Mouse (Mus musculus) megakaryocyte, adult 5-6 weeks (primary cell): ENCODE measurements around the gene Gad2. TPM values are rescaled to one million over a fixed set of nuclear protein-coding genes. Genes with fewer than 3 reads are reported as not detected.

Experiments
- ATAC-seq: 2 replicates; pipeline ENCODE4 v1.8.0; 2016; ENCODE audit warnings: mild to moderate bottlenecking, inconsistent platforms; ENCODE audit not compliant: poor library complexity, severe bottlenecking
- total RNA-seq, 2 experiments: library from RNA; stranded (forward) in 1 of 2; stranded (reverse) in 1 of 2; fragments of 153-499, 151-499 nt in 1 of 2; fragments of 221-1000, 200-1000 nt in 1 of 2; gene quantifications; 2 replicates each; pipeline versions ENCODE4 v1.2.3 to v1.2.4; 2015 to 2017

Gad2 gene
- total RNA-seq (2015): not detected in 2 replicates
- not detected in 2 replicates for total RNA-seq (2017)

- no peak for ATAC-seq
These were observed at the start of gene Gad2 for GRCm38 (mm10) chr2:22621828-22622731. TSS of gene Gad2 (plus strand) at chr2:22622205.

DNA sequence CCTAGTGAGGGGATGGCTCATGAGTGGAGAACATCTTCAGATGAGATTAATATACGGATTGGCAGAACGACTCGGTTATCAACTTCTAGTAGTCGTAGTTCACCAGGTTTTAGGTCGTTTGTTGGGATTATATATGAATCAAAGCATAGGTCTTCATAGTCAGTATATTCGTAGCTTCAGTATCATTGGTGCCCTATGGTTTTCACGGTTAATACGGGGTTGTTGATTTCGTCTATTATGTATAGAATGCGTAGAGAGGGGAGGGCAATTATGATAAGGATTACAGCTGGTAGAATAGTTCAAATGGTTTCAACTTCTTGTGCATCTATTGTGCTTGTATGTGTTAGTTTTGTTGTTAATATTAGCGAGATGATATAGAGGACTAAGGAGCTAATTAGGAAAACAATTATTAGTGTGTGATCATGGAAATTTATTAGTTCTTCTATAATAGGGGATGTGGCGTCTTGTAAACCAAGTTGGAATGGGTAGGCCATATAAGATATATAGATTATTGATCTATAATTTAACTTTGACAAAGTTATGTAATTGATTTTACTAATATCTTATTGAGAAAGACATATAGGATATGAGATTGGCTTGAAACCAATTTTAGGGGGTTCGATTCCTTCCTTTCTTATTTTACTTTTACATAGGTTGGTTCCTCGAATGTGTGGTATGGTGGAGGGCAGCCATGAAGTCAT, 34.4 kb upstream of the Gad2 start:
- ATAC-seq: peak; percentile 53

- ATAC-seq: peak; percentile 3
These were observed 33.8 kb upstream of the Gad2 start for GRCm38 (mm10) chr2:22588170-22588541.

DNA sequence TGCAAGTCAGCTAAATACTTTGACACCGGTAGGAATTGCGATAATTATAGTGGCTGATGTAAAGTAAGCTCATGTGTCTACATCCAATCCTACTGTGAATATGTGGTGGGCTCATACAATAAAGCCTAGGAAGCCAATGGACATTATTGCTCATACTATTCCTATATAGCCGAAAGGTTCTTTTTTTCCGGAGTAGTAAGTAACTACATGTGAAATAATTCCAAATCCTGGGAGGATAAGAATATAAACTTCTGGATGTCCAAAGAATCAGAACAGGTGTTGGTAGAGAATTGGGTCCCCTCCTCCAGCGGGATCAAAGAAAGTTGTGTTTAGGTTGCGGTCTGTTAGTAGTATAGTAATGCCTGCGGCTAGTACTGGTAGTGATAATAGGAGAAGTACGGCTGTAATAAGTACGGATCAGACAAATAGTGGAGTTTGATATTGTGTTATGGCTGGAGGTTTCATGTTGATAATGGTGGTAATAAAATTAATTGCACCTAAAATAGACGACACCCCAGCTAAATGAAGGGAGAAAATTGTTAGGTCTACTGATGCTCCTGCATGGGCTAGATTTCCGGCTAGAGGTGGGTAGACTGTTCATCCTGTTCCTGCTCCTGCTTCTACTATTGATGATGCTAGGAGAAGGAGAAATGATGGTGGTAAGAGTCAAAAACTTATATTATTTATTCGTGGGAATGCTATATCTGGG, 33.2 kb upstream of the Gad2 start:
- ATAC-seq: peak; percentile 45

DNA sequence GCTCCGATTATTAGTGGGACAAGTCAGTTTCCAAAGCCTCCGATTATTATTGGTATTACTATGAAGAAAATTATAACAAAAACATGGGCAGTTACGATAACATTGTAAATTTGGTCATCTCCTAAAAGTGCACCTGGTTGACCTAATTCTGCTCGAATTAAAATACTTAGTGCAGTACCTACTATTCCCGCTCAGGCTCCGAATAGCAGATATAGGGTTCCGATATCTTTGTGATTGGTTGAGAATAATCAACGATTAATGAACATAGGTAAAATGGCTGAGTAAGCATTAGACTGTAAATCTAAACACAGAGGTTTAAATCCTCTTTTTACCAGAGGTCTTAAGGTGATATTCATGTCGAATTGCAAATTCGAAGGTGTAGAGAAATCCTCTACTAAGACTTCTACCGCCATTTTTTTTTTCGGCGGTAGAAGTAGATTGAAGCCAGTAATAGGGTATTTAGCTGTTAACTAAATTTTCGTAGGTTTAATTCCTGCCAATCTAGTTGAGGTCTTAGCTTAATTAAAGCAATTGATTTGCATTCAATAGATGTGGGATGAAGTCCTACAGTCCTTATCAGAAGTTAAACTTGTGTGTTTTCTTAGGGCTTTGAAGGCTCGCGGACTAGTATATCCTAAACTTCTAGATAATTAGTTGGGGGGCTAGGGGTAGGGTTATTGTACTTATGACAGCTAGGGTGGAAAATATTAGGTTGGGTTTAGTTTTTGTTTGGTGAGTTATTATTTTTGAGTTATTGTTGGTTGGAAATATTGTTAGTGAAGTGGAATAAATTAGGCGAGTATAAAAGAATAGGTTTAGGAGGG, 32.4 kb upstream of the Gad2 start:
- ATAC-seq: peak; percentile 49

DNA sequence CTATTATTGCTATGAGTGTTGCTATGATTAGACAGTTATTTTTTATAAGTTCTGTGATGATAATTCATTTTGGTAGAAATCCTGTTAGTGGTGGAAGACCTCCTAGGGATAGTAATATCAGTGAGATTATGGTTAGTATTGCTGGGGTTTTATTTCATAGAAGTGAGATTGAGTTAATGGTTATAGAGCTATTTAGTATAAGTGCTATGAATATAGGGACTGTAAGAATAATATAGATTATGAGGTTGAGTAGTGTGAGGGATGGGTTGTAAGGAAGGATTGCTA, 31.9 kb upstream of the Gad2 start:
- no peak for ATAC-seq

DNA sequence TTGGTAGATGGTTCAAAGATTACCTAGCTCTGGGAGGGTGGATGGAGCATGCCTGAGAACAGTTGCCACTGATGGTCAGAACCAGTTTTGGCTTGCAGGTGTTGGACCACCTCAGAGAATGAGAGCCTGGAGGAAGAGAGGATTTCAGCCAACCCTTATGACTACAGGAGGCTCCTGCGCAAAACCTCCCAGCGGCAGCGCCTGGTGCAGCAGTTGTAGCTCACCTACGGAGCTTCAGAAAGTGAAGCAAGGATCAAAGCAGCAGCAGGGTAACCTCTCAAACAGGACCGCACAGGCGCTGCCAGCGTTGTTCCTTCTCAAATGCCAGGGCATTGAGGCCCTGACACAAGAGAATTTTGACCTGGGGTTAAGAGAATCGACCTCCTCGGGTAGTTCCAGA, 4.1 kb upstream of the Gad2 start:
- ATAC-seq: no peak

- no peak for ATAC-seq
These were observed 2.6 kb upstream of the Gad2 start for GRCm38 (mm10) chr2:22619416-22619815.

- no peak for ATAC-seq
These were observed 2.0 kb upstream of the Gad2 start for GRCm38 (mm10) chr2:22620030-22620429.

DNA sequence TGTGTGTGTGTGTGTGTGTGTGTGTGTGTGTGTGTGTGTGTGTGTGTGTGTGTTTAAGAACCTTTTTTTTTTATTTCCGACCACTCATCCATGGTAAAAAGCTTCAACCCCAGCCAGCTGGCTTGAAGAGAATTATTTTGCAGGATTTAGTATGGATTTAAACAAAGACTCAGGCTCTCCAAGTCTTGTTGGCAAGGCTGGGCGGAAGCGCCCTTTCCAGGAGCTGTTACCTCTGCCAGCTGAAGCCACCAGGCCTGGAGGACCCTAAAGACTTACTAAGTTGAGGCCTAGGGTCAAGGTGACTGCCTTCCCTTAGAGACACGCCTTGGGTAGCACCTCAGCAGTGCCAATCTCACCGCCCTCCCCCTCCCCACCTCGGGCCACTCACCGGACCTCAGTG, 1.5 kb upstream of the Gad2 start:
- no peak for ATAC-seq

DNA sequence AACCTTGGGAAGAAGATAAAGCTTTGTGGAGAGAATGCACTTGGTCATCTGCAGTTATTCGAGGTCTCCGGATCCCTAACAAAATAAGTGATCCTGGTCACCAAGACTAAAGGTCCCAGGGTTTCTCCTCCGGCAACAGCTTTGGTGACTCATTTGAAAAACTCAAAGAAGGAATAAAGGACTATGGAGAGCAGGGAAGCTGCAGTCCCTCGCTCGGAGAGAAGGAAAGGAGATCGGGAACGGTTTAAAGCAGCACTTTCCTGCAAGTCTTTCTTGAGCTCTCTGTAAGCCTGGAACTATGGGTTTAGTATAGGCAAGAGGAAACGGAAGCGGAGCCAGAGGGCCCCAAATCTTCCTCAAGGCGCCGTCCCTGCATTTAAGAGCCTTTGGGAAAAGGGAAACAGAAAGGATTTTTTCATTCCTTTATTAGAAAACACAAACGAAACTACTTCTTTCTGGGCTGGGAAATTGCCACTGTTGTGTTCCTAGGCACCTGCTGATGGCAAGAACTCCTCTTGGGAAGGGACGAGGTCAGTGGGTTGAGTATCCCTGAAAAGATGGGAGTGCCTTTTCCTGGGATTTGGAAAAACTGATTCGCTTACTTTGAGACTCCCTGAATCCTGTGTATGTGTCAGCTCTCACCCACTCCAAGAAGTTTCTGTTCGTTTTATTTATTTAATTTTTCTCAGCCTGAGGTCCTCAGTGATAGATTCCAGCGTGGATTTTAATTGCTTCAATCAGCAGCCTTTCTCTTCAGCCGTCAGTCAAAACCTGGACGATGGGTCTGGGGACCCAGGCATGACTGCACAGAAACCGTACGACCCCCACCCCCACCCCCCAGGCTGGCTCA, 802 bp upstream of the Gad2 start:
- no peak for ATAC-seq

GRCm38 (mm10) chr2:22623111-22624070, 1.4 kb downstream of the Gad2 start:
- ATAC-seq: no peak

DNA sequence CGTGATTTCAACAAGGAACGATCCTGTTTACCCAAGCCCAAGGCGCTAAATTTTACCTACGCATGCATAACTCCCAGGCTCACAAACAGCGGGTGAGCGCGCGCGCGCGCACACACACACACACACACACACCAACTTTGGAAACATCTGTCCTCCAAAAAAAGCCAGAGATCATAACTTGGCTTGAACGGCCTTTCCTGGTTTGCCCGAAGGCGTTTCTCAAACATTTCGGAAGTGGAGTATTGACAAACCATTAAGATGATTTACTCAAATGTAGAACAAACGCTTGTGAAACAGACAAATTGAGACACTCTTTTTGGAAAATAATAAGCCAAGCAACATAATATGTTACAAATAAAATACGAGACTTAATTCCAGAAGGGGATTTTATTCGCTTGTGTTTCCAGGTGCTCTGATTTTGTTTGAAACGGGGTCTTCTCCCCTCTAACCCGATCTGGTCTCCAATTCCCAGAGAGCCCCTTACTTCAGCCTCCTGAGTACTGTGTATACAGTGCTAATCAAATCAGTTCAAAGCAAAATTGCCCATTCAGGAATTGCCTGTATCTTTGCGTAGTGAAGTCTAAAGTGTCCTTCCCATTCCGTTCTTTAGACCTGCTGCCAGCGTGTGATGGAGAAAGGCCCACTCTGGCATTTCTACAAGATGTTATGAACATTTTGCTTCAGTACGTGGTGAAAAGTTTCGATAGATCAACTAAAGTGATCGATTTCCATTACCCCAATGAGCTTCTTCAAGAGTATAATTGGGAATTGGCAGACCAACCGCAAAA, 2.4 kb downstream of the Gad2 start:
- no peak for ATAC-seq

DNA sequence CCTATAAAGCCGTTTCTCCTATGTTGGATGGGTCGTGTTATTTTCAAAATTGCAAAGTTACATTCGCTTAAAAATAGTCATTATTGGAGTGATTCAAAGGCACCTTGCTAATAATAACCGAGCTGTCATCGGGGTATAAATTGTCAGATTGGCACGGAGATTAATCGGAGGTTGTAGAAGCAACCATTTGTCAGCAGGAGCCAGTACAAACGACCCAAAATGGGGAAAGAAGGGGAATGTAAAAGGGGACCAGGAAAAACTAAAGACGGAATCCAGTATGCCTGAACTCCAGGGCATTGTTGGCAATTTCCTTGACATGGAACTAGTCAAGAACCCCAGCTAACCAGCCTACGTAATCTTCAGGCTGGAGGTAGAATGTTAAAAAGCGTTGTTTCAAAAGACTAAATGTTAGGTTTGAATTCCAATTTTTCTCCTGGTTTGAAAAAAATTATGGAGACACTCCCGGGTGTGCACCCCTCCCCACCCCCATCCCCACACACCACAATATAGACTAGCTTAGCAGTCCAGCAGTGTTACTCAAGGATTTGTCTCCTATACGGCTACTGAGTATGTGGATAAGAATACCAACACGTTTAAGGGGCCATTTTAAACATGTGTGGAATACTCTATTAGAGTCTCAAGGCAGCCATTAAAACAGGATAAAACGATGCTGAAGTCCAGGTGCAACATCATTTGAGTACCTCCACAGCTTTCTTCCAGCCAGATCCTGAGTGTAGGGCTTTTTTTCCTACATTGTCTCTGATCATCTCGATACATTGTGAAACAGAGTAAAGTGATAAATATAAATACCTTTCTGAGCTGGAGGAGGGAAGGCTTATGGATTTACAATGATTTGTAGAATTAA, 3.3 kb downstream of the Gad2 start:
- no peak for ATAC-seq

DNA sequence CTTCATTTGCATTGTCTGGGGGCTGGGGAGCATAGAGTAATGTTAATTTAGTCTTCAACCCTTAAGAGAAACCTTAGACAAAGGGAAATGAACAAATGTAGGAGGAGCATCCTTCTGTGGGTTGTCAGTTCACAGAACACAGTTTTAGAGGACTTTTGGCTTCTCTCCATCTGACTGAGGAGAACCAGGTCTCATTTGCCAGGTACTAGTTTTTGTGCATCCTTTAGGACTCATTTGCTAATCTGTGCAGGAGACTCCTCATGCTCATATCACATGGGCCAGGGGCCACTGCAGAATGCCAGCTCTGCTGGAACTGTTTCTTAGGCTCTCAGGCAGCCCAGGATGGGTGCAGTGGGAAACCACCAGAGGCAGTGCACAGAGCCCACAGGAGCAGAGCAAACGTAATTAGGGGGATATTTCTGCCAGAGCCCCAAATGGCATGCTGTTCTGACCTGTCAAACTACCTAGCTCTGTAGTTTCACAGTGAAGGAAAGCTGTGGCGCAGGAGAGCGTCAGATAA, 5.2 kb downstream of the Gad2 start:
- ATAC-seq: no peak

GRCm38 (mm10) chr2:22627819-22628432, 5.9 kb downstream of the Gad2 start:
- no peak for ATAC-seq
